Mouse (Mus musculus): ENCODE measurements around the gene Pard3.

Gene Pard3

GRCm38 (mm10) chr8:127495226-127495780, 431.6 kb downstream of the Pard3 start:
- in situ Hi-C loops (cut with MboI, MseI): no loop called here

- in situ Hi-C loops (cut with MboI, MseI): no loop called here
Observed at GRCm38 (mm10) chr8:127498997-127499719, 435.5 kb downstream of the Pard3 start.

- in situ Hi-C loops (cut with MboI, MseI): no loop called here
Observed at GRCm38 (mm10) chr8:127499720-127500114, 436.0 kb downstream of the Pard3 start.

- in situ Hi-C loops (cut with MboI, MseI): no loop called here
Observed at GRCm38 (mm10) chr8:127500206-127500605, 436.5 kb downstream of the Pard3 start.

DNA sequence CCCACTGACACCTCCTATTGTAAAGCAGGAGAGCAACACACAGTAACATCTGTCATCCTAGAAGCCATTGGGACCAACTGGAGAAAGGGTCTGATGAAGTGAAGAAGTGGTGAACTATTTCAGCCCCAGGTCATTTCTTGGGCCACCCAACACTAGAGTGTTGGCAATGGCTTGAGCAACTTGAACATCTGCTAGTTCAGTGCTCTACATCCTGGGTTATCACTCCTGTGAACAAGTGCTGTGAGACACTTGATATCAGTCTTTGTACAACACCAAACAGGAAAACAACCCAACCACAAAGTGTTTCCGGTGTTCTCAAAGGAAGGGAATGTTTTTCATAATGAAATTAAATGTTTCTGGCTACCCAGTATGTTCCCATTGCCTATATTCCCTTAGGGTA, 438.1 kb downstream of the Pard3 start:
- in situ Hi-C loops (cut with MboI, MseI): no loop called here

DNA sequence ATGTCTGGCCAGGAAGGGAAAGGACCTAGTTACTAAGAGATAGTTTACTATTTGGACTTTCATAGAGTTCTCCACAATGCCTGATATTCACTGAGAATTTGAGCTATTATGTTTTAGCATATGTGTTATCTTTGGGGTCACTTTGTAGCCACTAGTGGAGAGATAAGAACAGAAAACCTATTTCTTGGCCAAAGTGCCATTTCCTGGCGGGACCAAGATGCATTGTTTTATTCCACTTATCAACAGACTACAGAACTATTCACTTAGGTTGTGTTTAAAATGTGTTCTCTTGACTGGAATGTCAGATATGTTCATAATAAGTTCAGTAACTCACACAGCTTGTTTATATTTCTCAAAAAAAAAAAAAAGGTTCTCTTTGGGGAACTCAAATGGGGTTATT, 441.6 kb downstream of the Pard3 start:
- in situ Hi-C loops (cut with MboI, MseI): no loop called here

GRCm38 (mm10) chr8:127506336-127506735, 442.6 kb downstream of the Pard3 start:
- in situ Hi-C loops (cut with MboI, MseI): no loop called here

DNA sequence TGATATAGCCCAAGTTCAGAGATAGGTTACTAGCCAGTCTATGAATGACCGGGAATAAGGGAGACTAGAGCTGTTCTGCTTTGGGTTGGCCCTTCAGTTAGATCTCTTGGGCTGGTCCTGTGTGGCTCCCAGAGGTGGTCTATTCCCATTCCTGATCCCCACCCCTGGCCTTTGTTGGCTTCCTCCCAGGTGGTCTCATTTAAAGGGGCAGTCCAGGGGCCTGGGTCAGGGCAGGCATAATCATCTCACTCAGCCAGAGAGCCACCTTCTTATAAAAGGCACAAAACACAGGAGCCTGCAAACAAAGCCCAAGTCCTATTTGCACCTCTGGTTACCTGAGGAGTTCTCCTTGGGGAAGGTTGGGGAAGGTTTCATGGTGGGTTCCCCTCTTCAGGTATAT, 447.6 kb downstream of the Pard3 start:
- in situ Hi-C loops (cut with MboI, MseI): loop anchor here (10.0 kb wide), 1 partner anchor 1317 kb away; no protein-coding TSS in a partner anchor

GRCm38 (mm10) chr8:127512001-127512573, 448.4 kb downstream of the Pard3 start:
- in situ Hi-C loops (cut with MboI, MseI): loop anchor here (10.0 kb wide), 1 partner anchor 1317 kb away; no protein-coding TSS in a partner anchor

- in situ Hi-C loops (cut with MboI, MseI): loop anchor here (10.0 kb wide), 1 partner anchor 1318 kb away; no protein-coding TSS in a partner anchor
Observed at GRCm38 (mm10) chr8:127512580-127512979, 448.9 kb downstream of the Pard3 start.

DNA sequence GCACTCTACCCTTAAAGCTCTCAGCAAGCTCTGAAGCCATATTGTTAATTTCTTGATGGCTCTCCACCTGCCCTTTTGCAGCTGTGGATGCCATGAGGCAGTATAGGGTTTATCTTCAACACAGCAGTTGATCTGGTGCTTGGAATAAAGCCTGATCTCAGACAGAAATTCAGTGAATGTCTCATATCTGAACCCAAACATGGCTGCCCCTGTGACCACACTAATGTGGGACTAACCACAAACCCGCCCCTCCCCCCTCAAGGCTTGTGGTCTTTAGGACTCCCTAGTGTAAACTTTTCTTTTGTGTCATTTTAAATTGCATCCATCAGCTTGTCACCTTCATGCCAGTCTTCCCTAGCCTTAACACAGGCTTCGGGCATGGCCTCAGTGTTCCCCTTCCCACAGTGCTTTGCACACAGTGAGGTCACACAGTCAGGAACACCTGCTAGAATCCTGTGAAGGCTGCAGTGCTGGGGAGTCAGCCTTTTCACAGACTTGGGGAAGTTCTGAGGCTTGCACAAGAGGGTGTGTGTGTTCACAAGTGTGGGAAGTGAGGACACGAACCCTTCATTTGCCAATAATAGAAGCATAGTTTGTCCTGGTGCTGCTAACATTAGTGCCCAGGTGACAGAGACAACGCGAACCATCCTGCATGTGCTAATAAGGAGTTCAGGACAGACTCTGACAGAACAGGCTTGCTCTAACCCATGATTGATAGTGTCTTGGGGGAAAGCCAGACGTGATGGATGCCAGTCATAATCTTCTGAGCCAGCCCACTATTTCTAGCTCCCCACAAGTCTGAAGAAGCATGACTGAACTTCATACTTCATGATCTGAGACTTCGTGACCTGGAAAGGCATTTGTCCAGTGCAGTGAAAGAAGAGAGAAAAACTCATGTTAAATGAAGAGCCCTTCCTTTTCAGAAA, 451.4 kb downstream of the Pard3 start:
- in situ Hi-C loops (cut with MboI, MseI): loop anchor here (10.0 kb wide), 1 partner anchor 1320 kb away; no protein-coding TSS in a partner anchor

DNA sequence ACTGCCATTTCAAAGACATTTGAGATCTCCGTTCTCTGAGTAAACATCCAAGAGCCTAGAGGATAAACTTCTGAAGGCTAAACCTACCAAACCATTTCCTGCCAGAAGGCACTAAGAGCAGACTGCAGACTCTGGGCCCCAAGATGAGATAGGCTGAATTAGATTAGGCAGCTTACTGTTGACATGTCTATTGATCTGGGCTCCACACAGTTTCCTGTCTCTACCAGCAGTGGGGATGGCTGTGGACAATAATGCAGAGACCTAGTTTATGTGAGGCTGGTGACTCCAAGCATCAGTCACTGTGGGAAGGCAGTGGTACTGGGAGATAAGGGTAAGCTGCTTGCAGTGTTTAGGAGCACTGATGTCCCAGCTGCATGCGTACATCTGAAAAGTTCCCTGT, 452.4 kb downstream of the Pard3 start:
- in situ Hi-C loops (cut with MboI, MseI): loop anchor here (10.0 kb wide), 1 partner anchor 1321 kb away; no protein-coding TSS in a partner anchor

GRCm38 (mm10) chr8:127525673-127526072, 462.0 kb downstream of the Pard3 start:
- in situ Hi-C loops (cut with MboI, MseI): no loop called here

DNA sequence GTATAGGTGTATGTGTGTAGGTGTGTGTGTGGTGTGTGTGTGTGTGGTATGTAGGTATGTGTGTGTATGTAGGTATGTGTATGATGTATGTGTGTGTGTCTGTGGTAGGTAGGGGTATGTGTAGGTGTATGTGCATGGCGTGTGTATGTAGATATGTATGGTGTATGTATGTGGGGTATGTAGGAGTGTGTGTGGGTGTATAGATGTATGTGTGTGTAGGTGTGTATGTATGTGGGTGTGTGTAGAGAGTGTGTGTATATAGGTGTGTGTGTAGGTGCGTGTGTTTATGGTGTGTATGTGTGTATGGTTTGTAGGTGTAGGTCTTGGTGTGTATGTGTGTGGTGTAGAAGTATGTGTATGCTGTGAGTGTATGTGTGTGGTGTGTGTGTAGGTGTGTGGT, 464.6 kb downstream of the Pard3 start:
- in situ Hi-C loops (cut with MboI, MseI): no loop called here

DNA sequence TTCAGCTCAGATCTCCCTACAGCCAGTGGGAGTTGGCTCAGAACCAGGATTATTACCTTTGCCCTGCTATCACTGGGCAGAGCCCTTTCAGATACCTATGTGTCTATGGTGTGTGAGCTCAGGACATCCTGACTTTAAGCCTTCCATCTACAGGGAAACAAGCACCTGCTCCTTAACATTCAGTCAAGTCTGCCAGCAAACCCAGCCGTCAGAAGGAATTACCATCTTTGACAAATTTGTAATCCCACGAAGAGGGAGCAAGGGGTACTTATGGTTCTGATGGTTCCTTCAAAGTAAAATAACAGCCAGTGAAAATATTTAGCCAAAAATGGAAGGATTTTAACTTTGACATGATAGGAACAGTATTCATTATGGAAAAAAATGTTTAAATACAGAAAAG, 466.1 kb downstream of the Pard3 start:
- in situ Hi-C loops (cut with MboI, MseI): no loop called here

GRCm38 (mm10) chr8:127531866-127532265, 468.2 kb downstream of the Pard3 start:
- in situ Hi-C loops (cut with MboI, MseI): no loop called here

DNA sequence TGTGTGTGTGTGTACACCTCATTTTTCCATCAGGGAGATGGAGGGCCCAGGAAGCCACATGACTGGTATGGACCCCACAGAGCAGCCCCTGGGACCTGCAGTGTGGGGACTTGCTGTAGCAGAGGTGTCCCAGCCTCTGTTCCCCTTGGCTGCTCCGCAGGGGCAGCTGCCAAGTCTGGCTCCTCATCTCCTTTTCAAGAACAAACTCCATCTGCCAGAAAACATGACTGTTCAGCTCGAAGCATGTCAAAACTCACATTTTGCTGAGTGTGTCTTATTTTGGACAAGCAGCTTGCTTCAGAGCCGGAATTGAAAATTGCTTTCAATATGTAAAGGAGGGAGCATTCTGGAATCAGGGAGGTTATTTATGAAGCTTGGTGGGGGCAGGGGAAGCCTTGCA, 471.1 kb downstream of the Pard3 start:
- in situ Hi-C loops (cut with MboI, MseI): no loop called here

- in situ Hi-C loops (cut with MboI, MseI): no loop called here
Observed at GRCm38 (mm10) chr8:127535192-127535845, 471.6 kb downstream of the Pard3 start.

DNA sequence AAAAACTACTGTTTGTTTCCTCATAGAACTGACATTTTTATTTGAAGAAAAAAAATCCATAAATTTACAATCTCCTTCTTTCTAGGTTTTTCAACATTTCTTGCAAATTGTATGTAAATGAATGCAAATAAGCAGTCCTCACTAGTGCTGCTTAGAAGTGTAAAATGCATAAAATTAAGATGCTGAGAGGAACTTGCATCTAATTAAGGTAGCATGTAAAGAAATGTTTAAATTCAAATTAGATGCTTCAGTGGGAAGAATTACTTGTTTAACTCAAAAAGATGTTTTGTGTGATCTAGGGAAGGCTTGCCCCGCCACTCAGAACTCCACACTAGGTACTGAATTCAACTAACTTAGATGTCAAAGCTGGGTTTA, 472.1 kb downstream of the Pard3 start:
- in situ Hi-C loops (cut with MboI, MseI): no loop called here

DNA sequence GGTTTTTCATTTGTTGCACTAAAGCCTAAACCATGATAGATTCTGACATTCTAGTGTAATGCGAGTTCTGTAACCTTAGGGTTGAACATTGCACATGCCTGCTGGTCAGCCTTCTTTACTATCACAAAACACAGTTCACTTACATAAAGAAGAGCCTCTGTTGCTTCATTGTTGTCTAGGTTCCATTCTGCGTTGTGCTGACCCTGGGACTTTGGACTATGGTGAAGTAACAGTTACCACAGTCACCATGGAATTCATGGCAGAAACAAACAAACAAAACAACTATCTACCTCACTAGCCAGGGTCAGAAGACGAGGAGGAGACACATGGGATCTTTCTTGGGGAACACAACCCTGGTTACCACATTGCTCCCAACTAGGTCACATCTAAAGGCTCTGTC, 476.1 kb downstream of the Pard3 start:
- in situ Hi-C loops (cut with MboI, MseI): loop anchor here (10.0 kb wide), 1 partner anchor 1355 kb away; no protein-coding TSS in a partner anchor

- in situ Hi-C loops (cut with MboI, MseI): loop anchor here (10.0 kb wide), 1 partner anchor 1355 kb away; no protein-coding TSS in a partner anchor
Observed at GRCm38 (mm10) chr8:127540273-127540672, 476.6 kb downstream of the Pard3 start.
